Mouse (Mus musculus): ENCODE results near the gene Snai1. TPM values are rescaled to one million over a fixed set of nuclear protein-coding genes. Genes with fewer than 3 reads are reported as not detected.
A peak's percentile ranks its signal among the peaks of the same experiment; 100 is the strongest.

Gene Snai1
- polyA plus RNA-seq, 1 experiment from 2014 or later, result 66.8 TPM

DNA sequence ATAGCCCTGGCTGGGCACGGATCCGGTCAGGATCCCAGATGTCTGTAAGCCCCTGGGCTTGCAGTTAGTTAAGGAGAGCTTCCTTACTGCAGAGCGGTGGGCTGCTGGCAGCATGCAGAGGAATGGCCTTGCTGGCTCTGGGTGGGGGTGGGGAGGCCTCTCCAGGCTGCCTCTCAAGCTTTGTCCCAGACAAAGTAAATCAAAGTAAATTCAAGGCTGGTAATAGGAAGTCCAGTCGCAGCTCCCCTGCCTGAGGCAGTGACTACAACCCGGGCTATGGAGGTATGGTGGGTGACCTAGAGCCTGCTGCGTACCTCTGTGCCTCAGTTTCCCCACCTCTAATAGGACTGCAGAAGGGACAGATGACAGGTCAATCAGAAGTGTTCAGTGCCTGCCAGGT is 3.3 kb downstream of the Snai1 start:
- DNase-seq (ENCODE audit: low spot score), result peak; percentile 59
- H3K27ac ChIP-seq (replicated peaks; ENCODE audit: low read depth, low read length), result peak overlapping the region; percentile 94
- H3K9ac ChIP-seq (replicated peaks; ENCODE audit: low read length), result peak overlapping the region; percentile 84
- ATAC-seq (replicated peaks; ENCODE audit: insufficient number of reproducible peaks, low FRiP score, low TSS enrichment, low read depth), result no peak
- H3K36me3 ChIP-seq (replicated peaks; ENCODE audit: control insufficient read depth, insufficient read depth, low read depth, low read length), result no peaks in the 10 kb centered on the region; the same call in 1 of the 2 replicates
- no peaks in the 10 kb centered on the region for H3K9me3 ChIP-seq (replicated peaks; ENCODE audit: control insufficient read depth, low read length)
- H3K4me3 ChIP-seq (ENCODE audit: low read depth, low read length), result peak overlapping the region; percentile 81
- H3K4me1 ChIP-seq (ENCODE audit: control insufficient read depth, insufficient read depth, low read length), result peaks cover 31% of the 10 kb centered on the region
- H3K4me2 ChIP-seq (ENCODE audit: low read depth, low read length), result peak overlapping the region; percentile 92
- WGBS, result 7% methylated on average over 6 of the region's 6 CpGs
- H3K27me3 ChIP-seq (ENCODE audit: control insufficient read depth, insufficient read depth, low read length), result 0 out of 2 replicates have a peak, but pooled peaks cover 5% of the 10 kb centered on the region

DNA sequence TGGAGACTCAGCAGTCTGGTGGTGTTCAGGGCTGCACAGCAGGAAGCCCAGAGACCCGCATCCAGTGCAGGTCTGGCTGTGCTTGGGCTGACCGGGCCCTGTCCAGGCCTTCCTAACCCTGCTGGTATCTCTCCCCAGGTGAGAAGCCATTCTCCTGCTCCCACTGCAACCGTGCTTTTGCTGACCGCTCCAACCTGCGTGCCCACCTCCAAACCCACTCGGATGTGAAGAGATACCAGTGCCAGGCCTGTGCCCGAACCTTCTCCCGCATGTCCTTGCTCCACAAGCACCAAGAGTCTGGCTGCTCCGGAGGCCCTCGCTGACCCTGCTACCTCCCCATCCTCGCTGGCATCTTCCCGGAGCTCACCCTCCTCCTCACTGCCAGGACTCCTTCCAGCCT is 3.8 kb downstream of the Snai1 start:
- H3K4me3 ChIP-seq (ENCODE audit: low read depth, low read length), result peak overlapping the region; percentile 81
- 56% methylated on average over 12 of the region's 12 CpGs for WGBS
- H3K27me3 ChIP-seq (ENCODE audit: control insufficient read depth, insufficient read depth, low read length), result 0 out of 2 replicates have a peak, but pooled peaks cover under 1% of the 10 kb centered on the region
- H3K36me3 ChIP-seq (replicated peaks; ENCODE audit: control insufficient read depth, insufficient read depth, low read depth, low read length), result no peaks in the 10 kb centered on the region; the same call in 1 of the 2 replicates
- H3K4me1 ChIP-seq (ENCODE audit: control insufficient read depth, insufficient read depth, low read length), result peaks cover 31% of the 10 kb centered on the region
- H3K4me2 ChIP-seq (ENCODE audit: low read depth, low read length), result peak overlapping the region; percentile 92
- ATAC-seq (replicated peaks; ENCODE audit: insufficient number of reproducible peaks, low FRiP score, low TSS enrichment, low read depth) (no peak), DNase-seq (ENCODE audit: low spot score) (no peak)
- peak overlapping the region; percentile 84 for H3K9ac ChIP-seq (replicated peaks; ENCODE audit: low read length)
- peak overlapping the region; percentile 94 for H3K27ac ChIP-seq (replicated peaks; ENCODE audit: low read depth, low read length)
- no peaks in the 10 kb centered on the region for H3K9me3 ChIP-seq (replicated peaks; ENCODE audit: control insufficient read depth, low read length)

DNA sequence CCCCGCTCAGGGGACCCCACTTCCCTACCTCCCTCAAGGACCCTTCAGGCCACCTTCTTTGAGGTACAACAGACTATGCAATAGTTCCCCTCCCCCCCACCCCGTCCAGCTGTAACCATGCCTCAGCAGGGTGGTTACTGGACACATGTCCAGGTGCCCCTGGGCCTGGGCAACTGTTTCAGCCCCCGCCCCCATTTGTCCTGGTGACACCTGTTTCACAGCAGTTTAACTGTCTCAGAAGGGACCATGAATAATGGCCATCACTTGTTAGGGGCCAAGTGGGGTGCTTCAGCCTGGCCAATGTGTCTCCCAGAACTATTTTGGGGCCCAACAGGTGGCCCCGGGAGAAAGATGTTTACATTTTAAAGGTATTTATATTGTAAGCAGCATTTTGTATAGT is 4.4 kb downstream of the Snai1 start:
- Histone ChIP-seq H3K9me3 (replicated peaks; ENCODE audit: control insufficient read depth, low read length) (no peaks in the 10 kb centered on the region), H3K4me2 (ENCODE audit: low read depth, low read length) (peak overlapping the region; percentile 92), H3K4me1 (ENCODE audit: control insufficient read depth, insufficient read depth, low read length) (peaks cover 31% of the 10 kb centered on the region), H3K27me3 (ENCODE audit: control insufficient read depth, insufficient read depth, low read length) (no peaks in the 10 kb centered on the region), H3K4me3 (ENCODE audit: low read depth, low read length) (peak overlapping the region; percentile 81; the same call in 1 of the 2 replicates), H3K9ac (replicated peaks; ENCODE audit: low read length) (no peak overlapping the region; the same call in 1 of the 2 replicates), H3K27ac (replicated peaks; ENCODE audit: low read depth, low read length) (peak overlapping the region; percentile 94), H3K36me3 (replicated peaks; ENCODE audit: control insufficient read depth, insufficient read depth, low read depth, low read length) (no peaks in the 10 kb centered on the region; the same call in 1 of the 2 replicates)
- 47% methylated on average over 4 of the region's 4 CpGs for WGBS
- no peak for ATAC-seq (replicated peaks; ENCODE audit: insufficient number of reproducible peaks, low FRiP score, low TSS enrichment, low read depth)
- no peak for DNase-seq (ENCODE audit: low spot score)

DNA sequence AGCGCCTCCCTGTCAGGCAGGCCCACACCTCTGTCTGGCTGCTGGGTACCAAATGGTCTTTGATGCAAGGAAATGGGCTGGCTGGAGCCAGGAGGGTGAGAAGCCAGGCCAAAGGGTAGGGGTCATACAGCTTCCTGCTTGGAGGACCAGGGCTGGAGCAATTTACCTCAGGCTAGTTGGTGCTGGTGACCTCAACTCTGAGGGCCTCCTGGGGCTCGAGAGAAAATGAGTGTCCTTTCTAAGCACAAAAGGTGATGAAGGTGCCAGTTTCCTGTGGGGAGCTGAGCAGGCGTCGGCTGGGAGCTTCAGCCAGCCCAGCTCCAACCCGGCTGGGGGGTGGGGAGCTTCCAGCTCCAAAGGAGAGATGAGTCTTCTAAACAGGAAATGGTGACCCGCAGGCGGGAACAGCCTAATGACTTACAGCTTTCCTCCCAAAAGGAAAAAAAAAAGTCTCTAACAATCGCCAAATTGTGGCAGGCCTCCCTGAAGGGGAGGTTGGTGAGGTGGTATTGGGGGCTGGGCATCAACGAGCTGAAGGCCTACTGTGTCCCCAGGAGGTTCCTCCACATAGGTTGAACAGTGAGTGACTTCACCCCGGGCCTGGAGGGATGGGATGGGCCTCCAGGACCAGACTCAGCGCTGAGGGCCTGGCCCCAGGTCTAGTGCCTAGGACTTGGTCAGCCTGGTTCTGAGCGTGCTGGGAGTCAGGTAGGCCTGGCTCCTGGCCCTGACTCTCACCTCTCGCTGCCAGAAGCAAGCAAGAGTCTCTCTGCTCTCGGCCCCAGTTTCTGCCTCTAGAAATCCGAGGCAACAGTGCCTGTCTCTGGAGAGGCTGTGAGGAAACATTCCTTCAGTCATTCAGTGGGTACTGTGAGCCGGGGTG is 5.4 kb downstream of the Snai1 start:
- H3K4me2 ChIP-seq (ENCODE audit: low read depth, low read length), result peak overlapping the region; percentile 38
- DNase-seq (ENCODE audit: low spot score), result peak; percentile 85

DNA sequence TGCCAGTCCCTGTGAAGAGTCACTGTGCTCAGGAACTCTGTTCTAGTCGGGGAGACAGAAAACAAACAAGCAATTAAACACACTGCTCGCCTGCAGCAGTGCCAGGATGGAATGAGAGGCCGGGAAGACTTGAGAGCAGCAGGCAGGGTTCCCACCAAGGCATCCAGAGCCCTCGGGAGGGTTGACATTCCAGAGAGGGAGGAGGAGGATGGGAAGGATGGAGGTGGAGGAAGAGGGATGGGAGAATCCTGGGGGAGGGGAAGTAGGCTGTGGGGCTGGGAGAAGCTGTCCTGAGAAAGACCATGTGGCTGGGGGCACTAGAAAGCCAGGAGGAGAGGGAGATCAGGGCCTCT is 6.0 kb downstream of the Snai1 start:
- WGBS, result 7% methylated on average over 4 of the region's 4 CpGs
- Histone ChIP-seq H3K36me3 (replicated peaks; ENCODE audit: control insufficient read depth, insufficient read depth, low read depth, low read length) (no peaks in the 10 kb centered on the region; the same call in 1 of the 2 replicates), H3K27me3 (ENCODE audit: control insufficient read depth, insufficient read depth, low read length) (no peaks in the 10 kb centered on the region), H3K4me2 (ENCODE audit: low read depth, low read length) (peak overlapping the region; percentile 22; the same call in 1 of the 2 replicates), H3K4me1 (ENCODE audit: control insufficient read depth, insufficient read depth, low read length) (peaks cover 29% of the 10 kb centered on the region), H3K27ac (replicated peaks; ENCODE audit: low read depth, low read length) (peak overlapping the region; percentile 94), H3K9ac (replicated peaks; ENCODE audit: low read length) (peak overlapping the region; percentile 54), H3K9me3 (replicated peaks; ENCODE audit: control insufficient read depth, low read length) (no peaks in the 10 kb centered on the region), H3K4me3 (ENCODE audit: low read depth, low read length) (no peak overlapping the region)
- no peak for ATAC-seq (replicated peaks; ENCODE audit: insufficient number of reproducible peaks, low FRiP score, low TSS enrichment, low read depth)
- peak; percentile 56 for DNase-seq (ENCODE audit: low spot score)

More for the DNA sequence above, 5.4 kb downstream of the Snai1 start:
- peak; percentile 14; the same call in 1 of the 2 replicates for ATAC-seq (replicated peaks; ENCODE audit: insufficient number of reproducible peaks, low FRiP score, low TSS enrichment, low read depth)
- WGBS, result 11% methylated on average over 16 of the region's 16 CpGs
- peaks cover 29% of the 10 kb centered on the region for H3K4me1 ChIP-seq (ENCODE audit: control insufficient read depth, insufficient read depth, low read length)
- peak overlapping the region; percentile 54 for H3K9ac ChIP-seq (replicated peaks; ENCODE audit: low read length)
- no peaks in the 10 kb centered on the region; the same call in 1 of the 2 replicates for H3K36me3 ChIP-seq (replicated peaks; ENCODE audit: control insufficient read depth, insufficient read depth, low read depth, low read length)
- H3K27ac ChIP-seq (replicated peaks; ENCODE audit: low read depth, low read length), result peak overlapping the region; percentile 94
- H3K27me3 ChIP-seq (ENCODE audit: control insufficient read depth, insufficient read depth, low read length), result no peaks in the 10 kb centered on the region
- H3K9me3 ChIP-seq (replicated peaks; ENCODE audit: control insufficient read depth, low read length), result no peaks in the 10 kb centered on the region
- no peak overlapping the region for H3K4me3 ChIP-seq (ENCODE audit: low read depth, low read length)

DNA sequence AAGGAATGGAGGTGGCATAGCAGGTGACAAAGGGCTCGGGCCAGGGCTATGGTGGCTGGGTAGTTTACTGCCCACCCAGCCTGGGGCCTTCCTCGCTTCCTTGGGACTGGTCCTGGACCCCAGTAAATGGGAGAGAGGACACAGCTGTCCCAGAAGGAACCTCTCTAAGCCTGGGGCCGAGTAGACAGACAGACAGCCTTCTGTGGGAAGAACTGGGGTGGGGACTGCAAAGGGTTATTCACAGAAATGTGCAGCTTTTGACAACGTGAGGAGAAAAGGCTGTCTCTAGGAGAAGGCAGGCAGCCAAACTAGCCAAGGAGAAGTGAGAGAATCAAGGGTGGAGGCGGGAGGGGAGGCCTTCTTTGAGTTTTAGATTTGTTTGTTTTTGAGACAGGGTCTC is 6.5 kb downstream of the Snai1 start:
- H3K27ac ChIP-seq (replicated peaks; ENCODE audit: low read depth, low read length), result peak overlapping the region; percentile 94
- peaks cover 29% of the 10 kb centered on the region for H3K4me1 ChIP-seq (ENCODE audit: control insufficient read depth, insufficient read depth, low read length)
- H3K27me3 ChIP-seq (ENCODE audit: control insufficient read depth, insufficient read depth, low read length), result no peaks in the 10 kb centered on the region
- H3K4me2 ChIP-seq (ENCODE audit: low read depth, low read length), result no peak overlapping the region
- 46% methylated on average over 5 of the region's 5 CpGs for WGBS
- no peaks in the 10 kb centered on the region; the same call in 1 of the 2 replicates for H3K36me3 ChIP-seq (replicated peaks; ENCODE audit: control insufficient read depth, insufficient read depth, low read depth, low read length)
- peak; percentile 8 for DNase-seq (ENCODE audit: low spot score)
- H3K4me3 ChIP-seq (ENCODE audit: low read depth, low read length), result no peak overlapping the region
- no peak for ATAC-seq (replicated peaks; ENCODE audit: insufficient number of reproducible peaks, low FRiP score, low TSS enrichment, low read depth)
- no peaks in the 10 kb centered on the region for H3K9me3 ChIP-seq (replicated peaks; ENCODE audit: control insufficient read depth, low read length)
- peak overlapping the region; percentile 54 for H3K9ac ChIP-seq (replicated peaks; ENCODE audit: low read length)

DNA sequence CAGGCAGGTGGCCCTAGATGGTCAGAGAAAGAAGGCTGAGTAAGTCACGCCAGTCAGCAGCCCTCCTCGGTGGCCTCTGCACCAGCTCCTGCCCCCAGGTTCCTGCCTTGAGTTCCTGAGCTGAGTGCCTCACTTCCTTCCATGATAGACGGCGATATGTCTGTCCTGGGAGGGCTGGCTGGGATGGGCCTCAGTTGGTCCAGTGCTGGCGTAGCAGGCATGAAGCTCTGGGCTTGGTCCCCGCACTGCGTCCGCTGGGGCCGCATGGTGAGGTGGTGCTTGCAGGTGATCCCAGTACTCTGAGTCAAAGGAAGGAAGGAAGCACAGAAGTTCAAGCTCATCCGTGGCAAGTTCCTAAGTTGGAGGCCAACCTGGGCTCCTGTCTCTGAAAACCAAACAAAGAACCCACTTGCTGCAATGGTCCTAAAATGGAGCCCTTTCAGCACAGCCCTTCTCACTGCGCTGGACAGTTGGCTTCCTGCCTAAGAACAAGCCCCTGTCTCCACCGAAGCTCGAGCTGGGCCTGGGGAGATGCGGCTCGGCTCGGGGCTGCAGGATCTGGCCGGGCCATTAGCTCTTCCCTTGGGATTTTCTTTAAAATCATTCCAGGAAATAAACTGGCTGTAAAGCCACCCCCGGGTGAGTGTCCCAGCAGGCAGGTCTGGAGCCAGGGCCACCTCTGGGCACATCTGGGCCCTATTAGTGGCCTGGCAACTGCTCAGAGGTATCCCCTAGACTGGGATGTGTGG is 8.6 kb downstream of the Snai1 start:
- Histone ChIP-seq H3K36me3 (replicated peaks; ENCODE audit: control insufficient read depth, insufficient read depth, low read depth, low read length) (no peaks in the 10 kb centered on the region; the same call in 1 of the 2 replicates), H3K9ac (replicated peaks; ENCODE audit: low read length) (0 out of 2 replicates have a peak overlapping the region, but pooled peaks have one; percentile 11), H3K4me1 (ENCODE audit: control insufficient read depth, insufficient read depth, low read length) (peaks cover 20% of the 10 kb centered on the region), H3K4me2 (ENCODE audit: low read depth, low read length) (no peak overlapping the region), H3K9me3 (replicated peaks; ENCODE audit: control insufficient read depth, low read length) (no peaks in the 10 kb centered on the region), H3K4me3 (ENCODE audit: low read depth, low read length) (no peak overlapping the region), H3K27ac (replicated peaks; ENCODE audit: low read depth, low read length) (peak overlapping the region; percentile 60), H3K27me3 (ENCODE audit: control insufficient read depth, insufficient read depth, low read length) (no peaks in the 10 kb centered on the region)
- DNase-seq (ENCODE audit: low spot score) (peak; percentile 22), ATAC-seq (replicated peaks; ENCODE audit: insufficient number of reproducible peaks, low FRiP score, low TSS enrichment, low read depth) (no peak)
- WGBS, result 62% methylated on average over 18 of the region's 18 CpGs
